Mouse (Mus musculus): ENCODE results near the gene Pi4ka.
"Not testable (repeated sequence)": the region's sequence is repeated elsewhere in the genome, so short reads cannot be mapped to it uniquely, and the experiment has no call there.

The Pi4ka gene

GRCm38 (mm10) chr16:17231523-17231922 lies 174.6 kb downstream of the Pi4ka start:
- not testable (repeated sequence) for DNase-seq
